Mouse (Mus musculus): ENCODE data around the gene Mdk. TPM values are rescaled to one million over a fixed set of nuclear protein-coding genes. Genes with fewer than 3 reads are reported as not detected.

Mdk gene
- total RNA-seq, 2 experiments from 2014 or later: 6.7 to 11.6 TPM

DNA sequence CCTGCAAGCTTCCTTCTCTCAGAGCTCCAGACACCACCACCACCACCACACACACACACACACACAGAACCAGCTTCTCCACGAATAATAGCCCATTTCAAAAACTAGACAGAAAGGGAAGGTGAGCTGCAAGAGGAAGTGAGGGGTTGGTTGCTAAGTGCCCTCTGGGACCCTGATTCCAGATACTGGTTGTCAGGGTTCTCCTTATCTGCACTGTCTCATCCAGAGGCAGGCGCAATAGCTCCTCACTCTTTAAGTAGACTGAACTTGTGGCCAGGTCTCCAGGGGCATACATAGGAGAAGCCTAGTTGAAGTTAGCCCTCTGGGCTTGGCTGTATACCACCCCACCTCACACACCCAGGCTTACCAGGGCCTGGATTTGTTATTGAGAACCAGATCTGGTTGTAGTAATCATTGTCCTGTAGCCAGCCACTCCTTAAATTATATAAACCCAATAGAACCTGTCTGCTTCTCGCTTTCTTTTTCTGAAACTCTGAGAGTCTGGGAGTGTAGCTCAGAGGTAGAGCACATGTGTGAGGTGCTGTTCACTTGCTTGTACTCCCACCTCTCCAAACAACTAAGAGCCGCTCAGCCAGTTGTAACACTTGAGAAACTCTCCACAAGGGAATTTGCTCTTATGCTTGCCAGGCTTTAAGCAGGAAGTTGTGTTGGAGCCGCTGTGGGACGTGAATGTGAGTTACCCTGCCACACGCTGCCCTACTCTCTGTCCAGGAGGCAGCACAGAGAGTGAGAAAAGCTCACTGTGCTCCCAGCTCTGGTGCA, 18.6 kb downstream of the Mdk start:
- no peak for DNase-seq

DNA sequence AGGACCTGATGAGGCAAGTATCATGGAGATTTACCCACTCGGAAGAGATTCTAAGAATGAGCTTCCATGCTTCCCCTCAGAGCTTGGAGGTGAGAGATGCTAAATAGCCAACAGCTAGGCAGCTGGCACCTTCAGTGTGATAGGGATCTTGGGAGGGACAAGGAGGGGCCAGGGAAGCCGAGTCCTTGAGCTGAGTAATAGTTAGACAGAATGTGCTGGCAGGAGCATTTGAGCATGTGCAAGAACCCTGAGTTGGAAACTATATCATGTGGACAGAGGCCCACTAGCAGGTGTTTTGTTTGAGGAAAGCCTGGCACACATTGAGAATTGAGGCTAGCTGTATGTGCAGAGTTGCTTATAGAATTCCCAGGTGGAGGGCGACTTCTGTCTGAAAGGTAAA, 19.5 kb downstream of the Mdk start:
- no peak for DNase-seq

DNA sequence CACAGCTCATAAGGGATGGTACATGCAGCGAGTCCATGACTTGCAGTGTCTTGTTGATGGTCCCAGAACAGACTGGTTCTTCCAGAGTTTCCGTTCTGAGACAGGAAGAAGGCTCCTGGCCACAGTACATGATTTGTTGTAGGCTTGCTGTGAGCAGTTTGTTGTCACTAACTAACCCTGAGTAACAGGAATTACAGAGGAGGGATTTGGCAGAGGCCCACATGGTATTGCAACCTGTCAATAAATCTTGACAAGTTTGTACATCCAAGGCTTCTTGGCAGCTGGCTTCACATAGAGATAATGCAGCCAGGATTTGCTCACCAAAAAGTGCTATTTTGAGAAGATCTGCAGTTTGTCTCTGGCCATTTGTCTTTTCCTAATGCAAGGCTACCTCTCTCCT, 26.0 kb downstream of the Mdk start:
- peak; percentile 53 to 69 for DNase-seq

DNA sequence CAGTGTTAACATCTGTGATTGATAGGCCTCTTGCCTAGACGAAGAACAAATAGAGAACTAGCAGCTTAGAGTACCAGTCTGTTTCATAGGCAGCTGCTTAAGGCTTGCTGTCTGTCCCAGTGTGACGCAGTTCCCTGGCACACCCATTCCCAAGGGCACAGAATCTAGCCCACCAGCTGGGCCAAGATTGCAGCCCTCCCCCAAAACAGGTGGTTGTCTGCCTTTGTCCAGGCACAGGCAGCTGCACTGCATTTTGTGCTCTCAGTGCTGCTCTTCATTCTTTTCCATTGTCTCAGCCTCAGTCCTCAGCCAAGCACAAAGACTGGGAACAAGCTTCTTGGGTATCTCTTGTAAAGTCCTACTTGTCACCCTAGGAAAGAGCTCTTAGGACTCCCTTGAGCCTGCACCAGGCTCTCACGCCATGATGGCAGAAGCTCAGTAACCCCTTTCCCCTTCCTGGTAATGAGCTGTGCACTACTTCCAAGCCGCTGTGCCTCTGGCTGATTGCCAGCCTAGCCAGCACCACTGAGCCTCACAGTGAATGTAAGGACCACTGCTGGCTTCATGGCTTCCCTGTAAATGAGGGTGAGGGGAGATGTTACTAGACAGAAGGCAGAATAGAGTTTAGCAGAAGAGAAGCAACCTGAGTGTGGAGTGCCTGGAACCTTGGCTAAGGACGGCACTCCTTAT, 27.3 kb downstream of the Mdk start:
- no peak for DNase-seq

DNA sequence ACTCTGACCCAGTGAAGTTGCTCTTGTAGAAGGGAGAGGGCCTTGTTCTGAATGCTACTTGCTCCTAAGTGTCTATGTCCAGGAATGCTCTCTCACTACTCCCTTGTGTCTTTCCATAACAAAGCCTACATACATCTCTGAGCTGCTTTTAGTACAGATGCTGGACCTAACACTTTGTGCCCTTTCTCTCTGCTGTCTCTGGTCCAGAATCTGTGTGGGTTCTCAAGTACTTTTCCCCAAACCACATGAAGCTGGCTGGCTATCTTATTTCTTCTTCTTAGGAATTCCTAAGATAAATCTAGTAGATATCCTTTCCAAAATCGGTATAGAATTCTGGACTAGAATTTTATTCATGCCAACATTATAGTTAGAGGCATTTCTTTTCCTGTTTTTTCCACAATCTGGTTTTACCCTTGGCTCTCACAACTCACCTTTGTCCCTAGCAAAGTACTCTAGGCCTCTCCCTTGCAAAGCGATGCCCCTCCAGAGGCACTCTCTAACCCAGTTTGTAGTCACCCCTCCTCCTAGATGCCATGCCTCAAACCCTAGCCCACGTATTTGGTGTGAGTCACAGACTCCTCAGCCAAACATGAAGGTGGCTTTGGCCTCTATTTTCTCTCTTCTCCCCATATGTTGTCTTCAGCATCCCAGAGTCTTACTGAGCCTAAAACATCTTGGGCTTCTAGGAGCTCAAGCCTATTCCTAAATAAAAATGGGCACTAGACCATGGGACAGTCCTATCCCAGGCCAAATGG, 28.7 kb downstream of the Mdk start:
- no peak for DNase-seq

DNA sequence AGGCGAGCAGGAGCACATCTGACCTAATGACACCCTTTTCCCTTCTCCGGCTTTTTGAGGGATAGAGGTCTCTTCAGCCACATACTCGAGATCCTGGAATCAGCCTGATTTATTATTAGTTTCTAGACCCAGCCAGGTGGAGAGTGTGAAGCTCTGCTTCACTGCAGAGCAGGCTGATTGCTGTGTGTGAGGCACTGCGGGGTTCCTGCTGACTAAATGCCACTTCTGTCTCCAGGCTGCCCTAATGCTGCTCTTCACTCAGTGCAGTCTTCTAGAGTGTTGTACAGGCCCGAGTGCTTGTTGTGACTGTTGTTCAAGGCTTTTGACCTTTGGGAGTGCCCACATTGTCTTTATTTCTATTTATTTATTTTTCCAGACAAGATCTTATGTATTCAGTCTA, 29.8 kb downstream of the Mdk start:
- no peak for DNase-seq

DNA sequence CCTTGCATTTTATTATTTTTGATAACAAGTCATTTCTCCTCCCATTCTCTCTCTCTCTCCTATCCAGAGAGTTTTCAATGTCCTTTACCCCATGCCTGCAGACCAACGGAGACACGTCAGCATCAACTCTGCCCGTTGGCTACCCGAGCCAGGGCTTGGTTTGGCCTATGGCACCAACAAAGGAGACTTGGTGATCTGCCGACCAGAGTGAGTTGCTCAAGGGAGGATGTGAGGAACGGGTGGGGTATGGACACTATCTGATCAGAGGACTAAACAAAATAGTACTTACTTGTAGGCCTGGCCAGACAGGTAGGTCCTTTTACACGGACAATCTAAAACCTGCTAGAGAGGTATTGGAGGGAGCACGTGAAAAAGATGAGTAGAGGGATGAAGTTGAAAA, 31.7 kb downstream of the Mdk start:
- DNase-seq: no peak

DNA sequence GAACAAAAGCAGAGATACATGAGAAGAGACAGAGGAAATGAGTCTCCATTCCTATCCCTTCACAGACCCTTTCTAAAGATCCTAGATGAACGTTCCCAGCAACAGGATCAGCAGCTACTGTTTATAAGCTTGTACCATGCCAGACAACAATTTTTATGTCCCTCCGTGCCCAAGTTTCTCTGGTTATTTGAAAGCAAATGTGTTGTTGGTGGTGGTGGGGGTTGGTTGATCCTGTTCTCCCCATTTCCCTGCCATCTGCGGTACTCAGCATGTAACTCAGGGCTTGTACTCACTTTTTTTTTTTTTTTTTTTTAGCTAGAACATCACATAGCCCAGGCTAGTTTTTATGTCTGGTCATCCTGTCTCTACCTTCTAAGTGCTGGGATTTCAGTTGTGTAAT, 33.0 kb downstream of the Mdk start:
- no peak for DNase-seq

DNA sequence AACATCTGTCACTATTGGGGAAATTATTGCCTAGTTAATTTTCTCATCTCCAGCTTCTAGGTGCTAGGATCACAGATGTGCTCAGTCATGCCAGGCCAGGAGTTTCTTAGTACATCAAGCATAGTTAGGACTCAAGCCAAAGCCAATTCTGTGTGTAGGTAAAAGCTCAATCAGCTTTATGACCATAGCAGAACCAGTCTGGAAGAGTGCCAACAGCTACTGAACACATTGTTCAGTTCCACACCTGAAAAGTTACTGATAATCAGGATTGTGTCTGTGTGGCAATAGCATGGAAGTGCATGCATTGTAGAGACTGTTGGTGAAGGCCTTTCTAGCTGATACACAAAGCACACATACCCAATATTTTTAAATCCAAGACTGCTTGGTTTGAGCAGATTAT, 34.1 kb downstream of the Mdk start:
- no peak for DNase-seq

DNA sequence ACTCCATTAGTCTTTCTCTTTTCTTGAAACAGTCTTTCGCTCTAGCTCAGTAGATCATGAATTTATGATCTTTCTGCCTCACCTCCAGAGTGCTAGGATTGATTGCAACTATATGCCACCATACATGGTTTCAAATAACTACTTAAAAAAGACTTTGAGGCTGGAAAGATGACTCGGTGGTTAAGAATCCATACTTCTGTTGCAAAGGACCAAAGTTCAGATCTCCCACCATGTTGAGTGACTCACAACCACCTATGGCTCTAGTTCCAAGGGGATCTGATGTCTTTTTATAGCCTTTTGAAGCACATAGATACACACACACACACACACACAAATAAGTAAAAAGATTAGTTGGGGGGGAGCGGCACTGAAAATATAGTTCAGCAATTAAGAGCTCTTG, 36.7 kb downstream of the Mdk start:
- DNase-seq: no peak

DNA sequence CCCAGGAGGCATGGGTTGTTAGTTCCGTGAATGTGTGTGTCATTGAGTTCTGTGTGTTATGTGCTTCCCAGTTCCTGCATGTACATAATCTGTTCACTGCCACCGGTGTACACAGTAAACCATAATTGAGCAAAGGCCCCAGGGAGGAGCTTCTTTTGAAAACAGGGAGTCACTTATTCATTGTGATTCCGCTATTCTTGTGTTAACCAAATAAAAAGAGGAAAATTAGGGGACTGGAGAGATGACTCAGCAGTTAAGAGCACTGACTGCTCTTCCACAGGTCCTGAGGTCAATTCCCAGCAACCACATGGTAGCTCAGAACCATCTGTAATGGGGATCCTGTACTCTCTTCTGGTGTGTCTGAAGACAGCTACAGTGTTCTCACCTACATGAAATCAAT, 37.4 kb downstream of the Mdk start:
- DNase-seq: no peak

DNA sequence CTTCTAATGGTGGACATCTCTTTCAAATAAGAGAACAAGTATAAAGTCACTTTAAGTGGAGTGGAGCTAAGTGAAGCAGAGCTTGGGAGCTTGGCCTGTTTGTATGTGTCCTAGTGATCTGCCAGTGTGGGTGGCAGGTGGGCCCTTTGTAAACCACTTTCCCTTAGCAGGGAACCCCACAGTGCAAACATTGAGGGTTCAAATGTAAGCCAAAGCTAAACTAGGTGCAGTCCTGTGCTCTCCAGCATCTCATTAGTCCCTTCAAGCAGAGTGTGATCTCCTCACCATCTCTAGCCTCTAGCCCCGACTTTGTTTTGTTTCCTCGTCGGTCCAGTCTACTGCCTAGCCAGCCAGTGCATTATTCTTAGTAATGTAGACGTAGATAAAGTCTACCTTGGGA, 47.5 kb downstream of the Mdk start:
- no peak for DNase-seq

DNA sequence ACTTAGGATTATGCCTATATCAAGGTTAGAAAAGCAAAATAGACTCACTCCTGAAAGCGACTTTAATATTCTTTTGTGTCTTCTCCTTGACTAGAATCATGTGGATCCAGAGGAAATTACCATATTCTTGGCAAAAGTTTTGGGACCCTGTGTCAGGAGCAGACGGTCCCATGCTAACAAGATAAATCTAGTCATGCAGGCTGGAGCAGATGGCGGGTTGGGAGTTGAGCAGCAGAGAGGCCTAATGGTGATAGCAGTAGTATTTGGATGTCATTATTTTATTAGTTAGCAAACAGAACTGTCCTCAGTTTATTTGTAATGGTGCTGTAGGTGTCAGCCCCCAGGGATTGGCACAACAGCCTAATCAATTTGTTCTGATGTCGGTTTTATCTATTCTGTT, 48.1 kb downstream of the Mdk start:
- DNase-seq: no peak

Small RNA genes within 50 kb of the gene (microRNA-seq; reads per million reads assigned to microRNA genes)
- gene Mir6999: not detected

Other genes starting within 250 kb of the Mdk start
- gene Atg13, start 221.7 kb downstream of the Mdk start, total RNA-seq (2021): 10 to 100 TPM; 47.8 to 82.8 TPM
- 10 to 100 TPM in 1 of 2 experiments, 1 to 10 TPM in 1; 9.0 to 14.9 TPM for gene Harbi1, start 221.4 kb downstream of the Mdk start, total RNA-seq (2021)
- 10 to 100 TPM; 34.4 to 35.5 TPM for gene Ambra1, start 202.2 kb downstream of the Mdk start, total RNA-seq (2021)
- gene Chrm4, start 5.0 kb downstream of the Mdk start, total RNA-seq (2021): 1 to 10 TPM; 2.7 to 2.9 TPM
- gene Gm9821, start 13.4 kb upstream of the Mdk start, total RNA-seq (2021): not detected
- 10 to 100 TPM; 45.1 to 48.0 TPM for gene Dgkz, start 43.6 kb upstream of the Mdk start, total RNA-seq (2021)
- gene Creb3l1, start 92.2 kb upstream of the Mdk start, total RNA-seq (2021): 10 to 100 TPM in 1 of 2 experiments, 1 to 10 TPM in 1; 6.2 to 30.5 TPM
- gene Phf21a, start 160.8 kb upstream of the Mdk start, total RNA-seq (2021): 10 to 100 TPM; 60.6 to 74.1 TPM

Data from adrenal gland, postnatal 36 days (tissue).